Mouse (Mus musculus) right cerebral cortex, postnatal 4 days (tissue): ENCODE data around the gene Gpatch11.
"Not testable (repeated sequence)": the region's sequence is repeated elsewhere in the genome, so short reads cannot be mapped to it uniquely, and the experiment has no call there.

Source experiments
- DNase-seq: peaks from one replicate; pipeline ENCODE4 v3.0.0-alpha.2; 2022

Gene Gpatch11

DNA sequence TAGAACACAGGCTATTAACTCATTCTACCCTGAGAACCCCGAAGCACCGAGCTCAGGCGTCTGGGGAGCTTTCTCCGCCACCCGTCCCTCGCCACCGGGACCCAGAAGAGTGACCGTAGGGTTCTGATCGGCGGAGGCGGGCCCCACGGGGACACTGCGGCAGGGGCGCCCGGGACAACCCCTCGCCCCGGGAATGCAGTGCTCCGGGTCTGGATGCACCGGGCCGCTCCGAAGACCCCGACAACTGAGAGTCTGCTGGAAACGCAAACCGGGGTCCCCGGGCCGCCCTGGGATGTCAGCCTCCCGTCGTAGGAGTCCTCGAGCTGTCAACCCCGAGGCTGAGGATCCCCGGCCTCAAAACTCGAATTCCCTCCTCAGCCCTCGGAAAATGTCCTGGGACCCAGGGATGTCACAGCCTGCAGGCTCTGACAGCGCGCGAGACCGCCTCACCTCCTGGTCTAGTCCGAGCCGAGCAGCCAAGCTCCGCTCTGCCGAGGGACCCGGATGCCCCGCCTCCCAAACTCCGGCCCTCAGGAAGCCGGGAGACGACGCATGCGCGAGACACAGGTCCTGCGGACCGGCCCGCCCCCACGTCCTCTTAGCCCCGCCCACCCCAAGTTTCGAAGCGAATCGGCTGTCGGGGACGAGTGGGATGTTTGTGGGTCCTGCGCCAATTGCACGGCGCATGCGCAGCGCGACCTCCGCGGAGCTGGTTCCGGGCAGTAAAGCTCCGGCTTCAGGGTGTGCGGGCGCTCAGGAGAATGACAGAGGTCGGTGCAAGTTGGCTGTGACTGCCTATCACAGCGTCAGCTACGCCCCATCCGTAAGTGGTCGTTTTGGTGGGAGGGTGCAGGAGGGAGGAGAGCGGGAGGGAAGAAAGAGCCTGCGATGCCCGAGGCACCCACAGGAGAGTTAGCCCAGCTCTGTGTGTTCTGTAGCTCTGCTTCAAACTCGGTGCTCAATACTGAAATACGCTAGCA, at the start of gene Gpatch11, which contains the start of gene Heatr5b:
Gene Gpatch11, plus strand, starts transcription at position 712 of the 980 bp plus-strand sequence.
Gene Heatr5b, minus strand, starts transcription at position 509 of the 980 bp plus-strand sequence.
- peak; percentile 100 for DNase-seq

DNA sequence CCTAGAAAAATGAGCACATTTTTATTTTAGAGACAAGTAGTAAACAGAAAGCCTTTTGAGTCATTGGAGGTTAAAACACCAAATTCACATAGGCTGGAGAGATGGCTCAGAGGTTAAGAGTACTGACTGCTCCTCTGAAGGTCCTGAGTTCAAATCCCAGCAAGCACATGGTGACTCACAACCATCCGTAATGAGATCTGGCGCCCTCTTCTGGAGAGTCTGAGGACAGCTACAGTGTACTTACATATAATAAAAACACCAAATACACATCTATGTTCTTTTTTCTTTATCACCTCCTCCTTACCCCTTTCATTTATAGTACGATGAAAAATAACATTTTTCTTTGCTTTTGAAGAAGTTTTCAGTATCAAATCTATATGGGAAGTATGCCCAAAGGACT, 47.1 kb upstream of the Gpatch11 start:
- not testable (repeated sequence) for DNase-seq

DNA sequence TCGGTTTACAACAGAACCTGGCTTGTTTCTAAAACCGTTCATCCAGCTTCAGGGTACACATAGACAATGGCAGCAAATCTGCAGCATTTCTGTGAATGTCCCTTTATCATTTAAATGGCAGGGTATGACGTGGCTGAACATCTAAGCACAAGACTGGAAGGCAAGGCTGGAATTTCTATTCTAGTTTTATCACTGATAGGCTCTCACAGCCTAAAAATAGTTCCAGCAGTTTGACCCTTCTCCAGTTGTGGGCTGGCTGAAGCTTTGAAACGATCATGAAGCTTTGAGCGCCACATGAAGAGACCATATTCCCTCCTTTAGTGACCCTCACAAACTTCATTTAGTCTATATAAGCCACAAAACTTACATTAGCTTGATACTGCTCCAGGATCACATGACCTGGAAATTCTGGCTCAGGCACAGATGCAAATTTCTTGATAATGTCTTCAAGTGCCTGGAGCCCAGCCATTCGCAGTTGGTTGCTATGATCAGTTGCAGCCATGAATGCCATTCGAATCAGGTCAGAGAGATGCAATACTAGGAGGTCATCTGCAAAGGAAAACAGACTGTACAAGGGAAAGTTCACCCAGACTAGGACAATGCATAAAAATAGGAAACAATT, 44.2 kb upstream of the Gpatch11 start:
- no peak for DNase-seq

DNA sequence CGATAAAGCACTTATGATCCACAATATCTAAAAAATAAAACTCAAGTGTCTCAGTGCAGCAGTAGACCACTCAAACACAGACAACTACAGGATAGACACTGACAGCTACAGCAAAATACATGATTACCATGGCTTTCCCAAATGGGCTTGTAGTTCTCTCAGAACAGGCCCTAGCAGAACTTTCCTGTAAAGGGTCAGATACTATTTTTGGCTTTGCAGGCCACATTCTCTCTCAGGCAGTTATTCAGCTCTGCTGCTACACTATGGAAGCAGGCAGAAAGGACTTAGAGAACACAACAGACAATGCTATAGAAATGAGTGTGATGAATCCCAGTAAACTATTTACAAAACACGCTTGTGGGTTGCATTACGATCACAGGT, 43.7 kb upstream of the Gpatch11 start:
- DNase-seq, result no peak

DNA sequence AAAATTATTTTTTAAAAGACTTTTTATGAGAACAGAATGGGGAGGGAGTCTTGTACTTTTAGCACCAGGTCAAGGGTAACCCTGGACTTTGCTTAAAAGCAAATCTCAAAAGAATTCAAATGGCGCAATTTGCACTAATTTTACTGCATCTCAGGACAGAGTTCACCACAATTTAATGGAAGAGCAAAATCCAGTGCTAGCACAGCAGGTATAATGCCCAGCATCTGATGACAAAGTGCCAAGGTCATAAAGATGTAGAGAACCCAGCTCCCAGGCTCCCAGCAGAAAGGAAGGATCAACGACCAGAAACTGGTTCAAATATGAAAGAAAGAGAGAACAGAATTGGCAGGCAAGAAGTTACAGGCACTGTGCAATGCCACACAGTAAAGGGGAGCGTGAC, 43.2 kb upstream of the Gpatch11 start:
- no peak for DNase-seq

DNA sequence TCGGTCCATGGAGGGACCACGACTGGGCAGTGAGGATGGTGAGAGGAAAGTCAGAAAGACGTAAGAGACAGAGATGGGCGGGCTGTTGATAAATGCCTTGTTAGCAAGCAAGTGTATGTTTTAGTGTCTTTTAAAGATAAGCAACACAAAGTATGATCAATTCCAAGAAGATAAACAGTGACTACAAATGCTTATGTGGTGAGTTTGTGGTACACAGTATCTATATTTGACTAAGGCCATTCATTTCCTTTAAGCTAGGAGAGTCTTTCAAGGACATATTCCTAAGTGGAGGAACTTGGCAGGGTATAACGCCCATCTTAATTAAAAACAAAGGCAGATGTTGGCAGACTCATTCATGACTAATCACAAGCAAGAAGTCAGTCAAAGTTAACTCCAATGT, 41.0 kb upstream of the Gpatch11 start:
- DNase-seq, result no peak

DNA sequence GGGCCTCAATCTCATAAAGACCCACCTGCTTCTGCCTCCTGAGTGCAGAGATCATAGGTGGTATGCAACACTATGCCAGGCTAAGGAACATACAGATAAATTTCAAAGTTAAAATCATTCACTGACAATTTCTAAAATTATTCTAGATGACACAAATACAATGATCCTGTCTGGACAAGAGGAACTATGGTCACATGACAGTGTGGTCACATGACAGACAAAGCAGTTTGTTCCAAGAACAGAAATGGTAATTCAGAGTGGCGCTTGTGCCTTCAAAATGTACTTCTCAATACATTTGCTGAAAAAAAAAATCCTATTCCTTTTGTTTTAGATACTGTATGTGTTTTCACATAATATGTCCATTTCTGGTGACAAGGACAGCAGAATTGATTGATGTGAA, 38.1 kb upstream of the Gpatch11 start:
- no peak for DNase-seq

DNA sequence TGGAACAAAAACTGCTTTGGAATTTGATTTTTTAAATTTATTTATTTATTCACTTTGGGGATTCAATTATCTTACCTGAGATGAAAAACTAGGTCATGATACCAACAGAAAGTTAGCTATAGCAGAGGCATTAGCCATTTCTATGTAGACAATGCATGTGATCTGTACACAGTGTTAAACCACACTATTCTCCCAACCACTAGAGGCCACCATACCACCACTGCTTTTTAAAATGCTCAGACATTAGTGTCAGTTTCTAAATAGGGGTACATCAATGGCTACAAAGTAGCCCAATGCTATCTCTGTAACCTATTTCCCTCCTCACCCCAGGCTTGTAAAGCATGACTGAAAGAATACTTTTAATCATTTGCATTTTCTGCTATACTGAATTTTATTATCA, 26.3 kb upstream of the Gpatch11 start:
- no peak for DNase-seq

DNA sequence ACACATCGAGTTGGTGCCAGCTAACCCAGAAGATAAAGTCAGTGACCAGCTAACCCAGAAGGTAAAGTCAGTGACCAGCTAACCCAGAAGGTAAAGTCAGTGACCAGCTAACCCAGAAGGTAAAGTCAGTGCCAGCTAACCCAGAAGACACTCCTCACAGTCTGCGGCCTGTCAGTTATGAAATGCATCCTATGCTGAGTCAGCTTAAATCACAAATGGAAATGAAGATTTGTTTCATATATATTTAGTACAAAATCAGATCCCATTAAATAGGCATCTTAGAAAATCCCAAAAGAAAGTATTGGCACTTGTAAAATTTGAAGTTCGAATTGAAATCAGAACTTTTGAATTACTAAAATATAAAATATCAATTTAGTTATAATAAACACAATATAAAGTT, 25.8 kb upstream of the Gpatch11 start:
- DNase-seq, result no peak

DNA sequence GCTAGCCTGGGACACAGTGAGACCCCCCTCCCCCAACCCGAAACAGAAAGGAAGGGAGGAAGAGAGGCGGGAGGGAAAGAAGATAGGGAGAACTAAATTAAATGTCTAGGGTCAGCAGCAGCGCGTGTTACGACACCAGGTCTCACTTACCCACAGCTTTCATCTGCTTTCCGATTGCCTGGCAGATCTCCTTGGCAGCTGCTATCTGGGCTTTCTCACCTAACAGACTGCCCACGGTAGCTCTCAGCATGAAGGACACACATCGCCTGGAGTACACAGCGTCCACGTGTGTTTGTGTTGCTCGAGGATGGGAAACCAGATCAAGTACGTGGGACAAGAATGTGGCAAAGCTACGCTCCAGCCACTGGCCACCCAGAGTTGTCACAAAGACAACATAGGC, 11.0 kb upstream of the Gpatch11 start:
- no peak for DNase-seq

DNA sequence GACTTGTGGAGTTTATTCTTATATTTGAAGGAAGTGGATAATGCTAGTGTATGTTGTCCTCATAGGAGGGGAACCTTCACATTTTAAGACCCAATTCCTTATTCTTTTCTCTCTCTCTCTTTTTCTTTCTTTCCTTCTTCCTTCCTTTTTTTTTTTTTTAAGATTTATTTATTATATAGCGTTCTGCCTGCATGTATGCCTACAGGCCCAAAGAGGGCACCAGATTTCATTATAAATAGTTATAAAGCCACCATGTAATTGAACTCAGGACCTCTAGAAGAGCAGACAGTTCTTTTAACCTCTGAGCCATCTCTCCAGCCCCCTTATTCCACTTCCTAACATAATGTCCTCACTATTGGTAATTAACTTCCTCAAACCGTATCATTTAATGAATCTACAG, 689 bp downstream of the Gpatch11 start:
- no peak for DNase-seq

DNA sequence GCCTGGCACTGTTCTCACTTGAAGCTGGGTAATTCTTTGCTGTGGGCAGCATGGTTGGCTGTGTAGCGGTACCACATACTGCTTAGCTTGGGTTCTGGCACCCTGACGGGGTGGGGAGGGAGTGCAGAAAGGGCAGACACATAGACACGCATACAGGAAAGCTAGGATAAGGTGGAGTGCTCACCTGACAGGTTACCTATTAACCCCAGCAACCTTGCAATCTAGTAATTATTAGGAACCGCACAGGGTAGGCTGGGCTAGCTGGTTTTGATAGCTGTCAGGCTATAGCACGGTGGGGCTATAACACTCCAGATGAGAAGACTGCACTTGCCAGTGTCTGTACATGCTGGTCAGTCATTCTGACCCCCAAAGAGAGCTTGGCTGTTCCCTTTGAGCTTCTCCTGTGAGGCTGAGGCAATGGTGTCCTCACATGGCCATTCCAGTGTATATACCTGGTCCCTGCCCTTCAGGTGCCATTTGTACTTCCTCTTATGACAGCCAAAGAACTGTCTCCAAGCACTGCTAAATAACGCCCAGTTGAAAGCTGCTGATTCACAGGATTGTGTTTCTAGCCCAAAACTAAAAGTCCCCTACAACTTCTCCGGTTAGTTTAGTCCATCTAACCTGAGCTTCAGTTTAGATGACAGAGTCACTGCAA, 7.0 kb downstream of the Gpatch11 start:
- DNase-seq, result no peak

DNA sequence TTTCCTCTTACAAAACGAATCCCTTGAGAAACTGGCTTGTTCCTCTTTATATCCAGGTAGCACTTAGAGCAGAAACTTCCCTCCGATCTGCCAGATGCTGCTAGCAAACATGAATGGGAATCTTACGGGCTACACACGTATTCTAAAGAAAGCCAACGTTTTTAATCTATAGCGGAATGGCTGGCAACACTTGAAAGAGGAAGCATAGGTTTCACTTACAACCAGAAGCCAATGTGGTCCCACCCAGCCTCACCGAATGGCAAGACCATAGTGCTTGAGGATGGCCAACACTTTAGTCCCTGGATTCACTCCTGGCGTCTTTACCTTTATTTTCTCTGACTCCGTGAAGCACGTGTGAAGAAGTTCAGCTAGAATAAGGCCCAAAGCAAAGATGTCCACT, 20.9 kb downstream of the Gpatch11 start:
- DNase-seq, result no peak

DNA sequence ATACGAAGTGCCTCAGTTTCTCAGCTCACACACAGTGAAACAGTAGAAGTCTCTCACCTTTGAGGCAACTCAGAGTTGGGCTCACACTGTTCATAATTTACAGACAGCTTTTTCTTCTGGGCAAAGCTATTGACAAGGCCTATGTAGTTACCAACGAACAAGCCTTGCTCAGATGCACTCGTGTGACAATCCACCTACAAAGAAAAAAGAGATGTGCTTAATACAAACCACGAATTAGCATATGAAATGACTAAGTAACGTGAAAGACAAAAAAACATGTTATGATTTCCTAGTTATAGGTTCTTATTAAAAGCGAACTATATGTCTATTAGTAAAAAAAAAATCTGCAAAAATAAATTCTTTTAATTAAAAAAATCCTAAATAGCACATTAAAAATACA, 38.5 kb downstream of the Gpatch11 start:
- no peak for DNase-seq

DNA sequence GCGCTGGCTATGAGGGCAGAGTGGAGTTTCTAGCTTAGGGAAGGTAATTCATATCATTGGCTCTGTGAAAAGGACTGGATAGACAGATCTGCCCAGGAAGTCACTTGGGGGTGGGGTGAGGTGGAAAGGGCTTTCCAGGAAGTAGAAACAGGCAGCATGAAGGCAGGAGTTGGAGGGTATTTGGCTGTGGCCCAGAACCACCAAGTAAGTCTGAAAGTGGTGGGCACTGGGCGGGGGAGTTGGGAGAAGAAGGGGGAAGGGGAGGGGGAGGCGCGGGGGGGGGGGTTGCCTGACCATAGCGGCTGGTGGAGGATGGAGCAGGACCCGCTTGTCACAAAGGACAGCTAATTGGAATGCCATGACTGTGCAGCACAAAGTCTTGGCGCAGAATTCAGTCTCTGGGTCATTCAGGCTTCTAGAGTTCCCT, 46.5 kb downstream of the Gpatch11 start:
- DNase-seq, result no peak

DNA sequence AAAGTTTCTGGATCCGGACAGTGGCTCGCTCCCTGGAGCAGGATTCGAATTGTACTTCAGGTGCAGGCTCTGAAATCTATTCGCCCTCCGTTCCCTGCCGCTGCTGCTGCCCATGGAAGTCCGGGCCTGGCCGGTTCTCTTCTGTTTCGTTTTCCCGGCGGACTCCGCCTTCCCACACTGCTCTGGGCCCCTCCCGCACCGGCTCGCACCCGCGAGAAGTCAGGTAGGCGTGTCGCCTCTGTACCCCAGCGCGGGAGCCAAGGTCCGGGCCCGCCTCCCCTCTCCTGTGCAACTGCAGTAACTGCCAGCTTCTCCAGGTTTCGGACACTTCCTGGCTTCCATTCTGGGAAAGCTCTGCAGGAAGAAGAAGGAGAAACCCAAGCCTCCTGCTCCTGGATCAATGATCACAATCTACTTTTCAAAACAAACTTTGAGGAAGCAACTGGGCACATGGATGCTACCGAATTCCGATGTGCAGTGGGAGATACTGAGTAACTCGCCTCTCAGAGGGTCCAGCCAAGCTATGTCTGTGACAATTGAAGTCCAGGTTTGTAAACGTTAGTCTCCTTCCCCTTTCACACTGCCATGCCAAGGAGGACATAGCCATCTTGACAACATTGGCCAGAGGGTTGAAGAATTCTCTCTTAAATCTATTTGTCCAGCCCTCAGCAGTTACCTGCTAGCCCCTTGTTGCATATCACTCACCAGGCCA, 47.2 kb downstream of the Gpatch11 start, which contains the start of gene Eif2ak2:
Gene Eif2ak2, minus strand, starts transcription at position 173 of the 712 bp plus-strand sequence.
- peak; percentile 55 for DNase-seq

DNA sequence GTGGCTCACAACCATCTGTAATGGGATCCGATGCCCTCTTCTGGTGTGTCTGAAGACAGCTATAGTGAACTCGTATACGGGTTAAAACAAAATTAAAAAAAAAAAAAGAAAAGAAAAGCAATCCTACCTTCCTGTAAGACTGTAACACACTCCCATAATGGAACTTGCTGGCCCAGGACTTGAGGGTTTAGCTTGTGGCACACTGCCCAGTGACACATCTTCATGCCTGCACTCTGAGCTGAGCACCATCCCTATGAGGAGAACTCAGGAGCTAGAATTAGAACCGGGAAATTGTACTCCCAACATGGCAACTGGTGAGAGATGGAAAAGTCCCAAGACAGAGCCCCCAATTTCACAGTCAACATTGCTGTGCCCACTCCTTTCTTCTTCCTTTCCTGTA, 47.9 kb downstream of the Gpatch11 start:
- no peak for DNase-seq

DNA sequence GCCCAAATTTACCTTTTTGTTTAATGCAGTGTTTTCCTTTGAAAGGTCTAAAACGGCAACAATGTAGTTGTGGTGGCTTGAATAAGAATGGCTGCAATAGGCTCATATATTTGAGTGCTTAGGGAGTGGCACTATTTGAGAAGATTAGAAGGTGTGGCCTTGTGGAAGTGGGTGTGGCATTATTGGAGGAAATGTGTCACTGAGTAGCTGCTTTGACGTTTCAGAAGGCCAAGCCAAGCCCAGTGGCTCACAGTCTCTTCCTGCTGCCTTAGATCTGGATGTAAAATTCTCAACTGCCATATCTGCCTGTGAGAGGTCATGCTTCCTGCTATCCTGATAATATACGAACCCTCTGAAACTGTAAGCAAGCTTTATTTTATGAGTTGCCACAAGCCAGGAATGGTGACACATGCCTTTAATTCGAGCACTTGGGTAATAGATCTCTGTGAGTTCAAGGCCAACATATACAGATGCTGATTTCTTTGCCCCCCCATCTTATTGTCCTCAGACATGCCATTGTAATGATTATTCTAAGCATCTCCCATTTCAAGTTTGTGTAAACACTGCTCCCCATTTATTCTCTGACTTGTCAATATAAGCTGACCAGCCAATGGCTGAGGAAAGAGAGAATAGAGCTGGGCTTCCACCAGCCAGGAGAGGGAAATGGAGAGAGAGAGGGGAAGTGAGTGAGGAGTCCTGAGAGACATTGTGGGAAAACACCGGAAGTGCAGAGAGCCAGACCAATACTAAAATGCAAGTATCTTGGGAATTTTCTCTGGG, 50.1 kb downstream of the Gpatch11 start:
- DNase-seq, result no peak

DNA sequence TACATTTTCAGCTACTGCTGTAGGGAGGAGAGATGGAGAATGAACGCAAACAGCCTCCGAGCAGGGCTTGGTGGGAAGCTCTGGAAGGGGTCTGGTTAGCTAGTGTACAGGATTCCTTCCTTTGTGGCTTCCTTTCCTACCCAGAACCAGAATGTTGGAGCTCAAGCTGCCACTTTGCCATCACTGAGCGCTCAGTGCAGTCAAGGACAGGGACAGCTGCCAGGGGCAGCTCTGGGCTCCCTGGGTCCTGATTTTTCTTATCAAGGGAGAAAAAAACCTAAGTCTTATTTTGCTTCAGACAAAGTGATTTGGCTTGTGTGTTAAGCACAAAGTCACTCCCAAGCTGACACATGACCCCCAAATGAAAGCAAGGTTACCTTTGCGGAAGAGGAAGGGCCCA, 53.2 kb downstream of the Gpatch11 start:
- no peak for DNase-seq

DNA sequence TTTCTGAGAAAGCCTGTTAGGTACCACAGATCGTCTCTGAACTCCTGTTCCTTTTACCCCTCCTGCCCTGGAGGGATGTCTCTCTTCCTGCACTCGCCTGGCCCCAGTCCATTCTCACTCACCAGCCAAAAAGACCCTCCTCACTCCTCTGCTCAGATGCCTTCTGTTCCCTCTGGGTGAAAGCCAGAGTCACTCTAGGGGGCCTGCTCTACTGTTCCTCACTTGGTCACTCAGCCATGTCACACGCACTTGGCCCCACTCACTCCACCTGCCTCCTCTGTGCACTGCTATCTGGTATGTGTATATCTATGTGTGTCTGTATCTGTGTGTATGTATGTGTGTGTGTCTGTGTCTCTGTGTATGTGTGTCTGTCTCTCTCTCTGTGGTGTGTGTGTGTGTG, 53.8 kb downstream of the Gpatch11 start:
- no peak for DNase-seq

DNA sequence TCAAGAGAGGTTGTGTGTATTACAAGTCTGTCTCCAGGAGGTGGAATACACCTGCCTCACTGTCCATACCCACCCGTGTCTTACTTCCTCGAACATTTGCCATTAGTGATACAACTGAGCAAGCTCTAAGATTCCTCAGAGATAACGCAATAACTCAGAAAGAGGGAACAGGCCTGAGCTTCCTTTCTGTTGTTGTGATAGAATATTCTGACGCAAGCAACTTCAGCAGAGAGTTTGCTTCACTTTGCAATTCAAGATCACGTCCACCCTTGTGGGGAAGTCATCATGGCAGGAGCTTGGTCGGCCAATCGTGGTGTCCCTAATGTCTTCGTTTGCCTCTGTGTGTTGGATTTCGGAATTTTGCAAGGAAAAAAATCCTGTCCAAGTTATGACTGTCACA, 55.7 kb downstream of the Gpatch11 start:
- no peak for DNase-seq

DNA sequence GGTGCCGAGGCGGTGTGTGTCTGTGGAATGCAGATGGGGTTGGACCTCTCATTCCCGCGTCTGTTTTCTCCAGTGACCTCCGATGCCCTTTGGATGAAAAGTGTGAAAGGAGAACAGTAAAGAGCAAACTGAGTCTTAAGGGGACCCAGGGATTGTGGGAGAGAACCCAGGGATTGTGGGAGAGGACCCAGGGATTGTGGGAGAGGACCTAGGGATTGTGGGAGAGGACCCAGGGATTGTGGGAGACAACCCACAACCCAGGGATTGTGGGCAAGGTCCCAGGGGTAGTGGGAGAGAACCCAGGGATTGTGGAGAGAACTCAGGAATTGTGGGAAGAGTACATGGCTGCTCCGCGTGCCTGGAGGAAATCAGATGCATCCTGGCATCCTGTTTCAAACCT, 59.6 kb downstream of the Gpatch11 start:
- DNase-seq, result no peak
